Mouse (Mus musculus): Measurements from ENCODE around the gene Klhl18. TPM values are rescaled to one million over a fixed set of nuclear protein-coding genes. Genes with fewer than 3 reads are reported as not detected.
"Not testable (repeated sequence)": the region's sequence is repeated elsewhere in the genome, so short reads cannot be mapped to it uniquely, and the experiment has no call there.

The Klhl18 gene
- polyA plus RNA-seq, 1 experiment from 2014 or later: 16.0 TPM

DNA sequence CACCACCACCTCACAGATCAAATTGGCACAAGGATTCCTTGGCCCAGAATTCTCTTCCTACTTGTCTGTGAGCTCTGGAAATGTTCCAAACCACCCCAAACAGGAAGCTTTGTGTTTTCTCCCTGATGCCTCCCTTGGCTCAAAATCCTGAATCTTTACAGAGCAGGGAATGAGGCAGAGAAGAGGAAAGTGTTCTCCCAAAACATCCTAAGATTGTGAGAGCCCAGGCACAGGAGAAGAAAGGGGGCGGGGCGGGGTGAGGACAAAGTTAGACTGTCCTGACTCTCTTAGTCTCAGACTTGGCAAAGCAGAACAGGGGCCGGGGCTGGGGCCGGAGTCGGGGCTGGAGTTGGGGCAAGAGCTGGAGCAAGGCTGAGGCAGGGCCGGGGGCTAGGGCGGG is 63.6 kb downstream of the Klhl18 start:
- 83% methylated on average over 7 of the region's 7 CpGs for WGBS
- no peak overlapping the region for H3K9ac ChIP-seq (replicated peaks)
- ATAC-seq: no peak
- no peaks in the 10 kb centered on the region for H3K36me3 ChIP-seq
- H3K4me2 ChIP-seq (replicated peaks): no peak overlapping the region
- no peak overlapping the region for H3K27ac ChIP-seq
- no peaks in the 10 kb centered on the region for H3K27me3 ChIP-seq
- H3K9me3 ChIP-seq: no peaks in the 10 kb centered on the region
- H3K4me3 ChIP-seq (replicated peaks): no peak overlapping the region
- H3K4me1 ChIP-seq (replicated peaks): peaks cover 6% of the 10 kb centered on the region

GRCm38 (mm10) chr9:110410908-110411887 is 65.3 kb downstream of the Klhl18 start:
- no peak for ATAC-seq
- H3K4me2 ChIP-seq (replicated peaks): no peak overlapping the region
- 42% methylated on average over 6 of the region's 6 CpGs for WGBS

GRCm38 (mm10) chr9:110408099-110408773 is 68.3 kb downstream of the Klhl18 start, which contains the start of gene Ptpn23:
Gene Ptpn23, minus strand, starts transcription at chr9:110408213.
- no peaks in the 10 kb centered on the region for H3K27me3 ChIP-seq
- peak within 1 kb of the TSS; percentile 82 for H3K9ac ChIP-seq (replicated peaks)
- H3K4me1 ChIP-seq (replicated peaks): peaks cover 24% of the 10 kb centered on the region
- peak within 1 kb of the TSS; percentile 72 for H3K4me3 ChIP-seq (replicated peaks)
- ATAC-seq: peak; percentile 96
- no peaks in the 10 kb centered on the region for H3K9me3 ChIP-seq
- 0 out of 2 replicates have a peak, but pooled peaks cover 3% of the 10 kb centered on the region for H3K36me3 ChIP-seq
- H3K4me2 ChIP-seq (replicated peaks): peak within 1 kb of the TSS; percentile 78
- peak within 1 kb of the TSS; percentile 84 for H3K27ac ChIP-seq
- WGBS: under 1% methylated on average over 39 of the region's 39 CpGs

More at GRCm38 (mm10) chr9:110410908-110411887, 65.3 kb downstream of the Klhl18 start:
- H3K36me3 ChIP-seq: no peaks in the 10 kb centered on the region
- no peak overlapping the region for H3K27ac ChIP-seq
- H3K9ac ChIP-seq (replicated peaks): no peak overlapping the region
- no peaks in the 10 kb centered on the region for H3K9me3 ChIP-seq
- no peak overlapping the region for H3K4me3 ChIP-seq (replicated peaks)
- no peaks in the 10 kb centered on the region for H3K27me3 ChIP-seq
- H3K4me1 ChIP-seq (replicated peaks): peaks cover 16% of the 10 kb centered on the region

DNA sequence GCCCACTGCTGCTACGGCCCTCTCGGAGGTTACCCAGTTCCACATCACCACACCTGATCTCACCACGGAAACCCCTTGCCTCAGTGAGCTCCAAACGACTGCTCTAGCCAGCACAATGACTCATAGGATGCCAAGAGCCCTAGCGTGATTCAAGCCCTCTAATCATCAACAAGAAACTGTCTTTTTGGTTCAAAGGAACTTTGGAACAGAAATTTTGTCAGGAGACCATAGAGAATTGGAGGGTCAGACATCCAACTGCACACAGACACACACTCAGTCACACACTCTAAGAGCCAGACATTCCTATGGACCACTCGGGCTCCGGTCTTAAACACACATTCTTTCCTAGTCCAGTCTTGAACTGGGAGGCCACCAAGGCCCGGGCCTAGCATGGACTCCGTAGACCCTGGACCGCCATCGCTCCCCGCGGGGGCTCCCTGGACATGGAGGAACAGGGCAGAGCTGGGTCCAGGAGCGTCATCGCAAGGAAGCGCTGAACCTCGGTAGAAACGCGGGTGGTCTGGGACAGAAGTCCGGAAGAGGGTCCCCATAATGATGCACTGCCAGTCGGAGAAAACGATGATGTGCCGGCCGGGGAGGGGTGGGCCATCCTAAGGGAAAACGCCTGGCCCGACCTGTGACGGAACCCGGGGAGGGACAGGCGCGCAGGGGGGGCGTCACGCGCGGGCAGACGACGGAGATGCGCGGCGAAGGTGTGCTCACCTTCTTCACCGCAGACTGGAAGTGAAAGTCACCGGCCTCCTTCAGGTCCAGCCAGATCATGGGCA is 69.0 kb downstream of the Klhl18 start:
- H3K4me2 ChIP-seq (replicated peaks): peak overlapping the region; percentile 78
- peak overlapping the region; percentile 82 for H3K9ac ChIP-seq (replicated peaks)
- H3K4me3 ChIP-seq (replicated peaks): peak overlapping the region; percentile 72
- H3K27ac ChIP-seq: peak overlapping the region; percentile 84
- peak; percentile 78; the same call in 1 of the 2 replicates for ATAC-seq
- WGBS: 1% methylated on average over 41 of the region's 41 CpGs
- H3K36me3 ChIP-seq: 0 out of 2 replicates have a peak, but pooled peaks cover 3% of the 10 kb centered on the region
- H3K27me3 ChIP-seq: no peaks in the 10 kb centered on the region
- peaks cover 24% of the 10 kb centered on the region for H3K4me1 ChIP-seq (replicated peaks)
- no peaks in the 10 kb centered on the region for H3K9me3 ChIP-seq

- not testable (repeated sequence) for H3K4me3 ChIP-seq (replicated peaks); H3K9ac ChIP-seq (replicated peaks)
Measured at GRCm38 (mm10) chr9:110403240-110403639, 73.3 kb downstream of the Klhl18 start.

DNA sequence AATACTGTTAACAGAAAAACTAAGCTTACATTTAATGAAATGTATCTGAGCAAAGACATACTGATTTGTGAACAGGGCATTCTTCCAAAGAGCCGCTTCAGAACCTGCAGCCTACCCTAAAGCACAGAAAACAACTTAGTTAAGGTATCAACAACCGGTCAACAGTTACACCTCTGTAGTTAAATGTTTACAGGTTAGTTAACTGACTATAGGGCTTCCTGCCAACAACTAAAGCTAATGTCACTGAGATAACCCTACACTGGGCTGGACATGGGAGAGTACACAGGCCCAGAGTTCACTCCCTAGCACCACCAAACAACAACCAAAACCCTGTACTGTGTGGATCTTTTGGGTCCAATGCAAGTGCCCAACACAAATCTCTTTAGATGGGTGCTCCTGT is 73.8 kb downstream of the Klhl18 start:
- no peaks in the 10 kb centered on the region for H3K9me3 ChIP-seq
- H3K9ac ChIP-seq (replicated peaks): no peak overlapping the region
- no peak overlapping the region for H3K27ac ChIP-seq
- ATAC-seq: no peak
- peaks cover 18% of the 10 kb centered on the region for H3K4me1 ChIP-seq (replicated peaks)
- H3K4me2 ChIP-seq (replicated peaks): no peak overlapping the region
- no peak overlapping the region for H3K4me3 ChIP-seq (replicated peaks)
- WGBS: 97% methylated on average over 2 of the region's 2 CpGs
- H3K36me3 ChIP-seq: peaks cover 7% of the 10 kb centered on the region
- no peaks in the 10 kb centered on the region for H3K27me3 ChIP-seq

More at GRCm38 (mm10) chr9:110403240-110403639, 73.3 kb downstream of the Klhl18 start:
- WGBS: 91% methylated on average over 4 of the region's 4 CpGs
- H3K4me2 ChIP-seq (replicated peaks); H3K36me3 ChIP-seq; H3K27ac ChIP-seq; ATAC-seq; H3K27me3 ChIP-seq; H3K9me3 ChIP-seq: not testable (repeated sequence)
- peaks cover 18% of the 10 kb centered on the region for H3K4me1 ChIP-seq (replicated peaks)

GRCm38 (mm10) chr9:110400650-110401049 is 75.8 kb downstream of the Klhl18 start:
- H3K4me1 ChIP-seq (replicated peaks): peaks cover 3% of the 10 kb centered on the region; the same call in 1 of the 2 replicates
- ATAC-seq: no peak
- no peak overlapping the region for H3K4me2 ChIP-seq (replicated peaks)
- H3K27me3 ChIP-seq: no peaks in the 10 kb centered on the region
- H3K27ac ChIP-seq: no peak overlapping the region
- peaks cover 24% of the 10 kb centered on the region for H3K36me3 ChIP-seq
- H3K9ac ChIP-seq (replicated peaks): no peak overlapping the region
- WGBS: 91% methylated on average over 5 of the region's 5 CpGs
- no peak overlapping the region for H3K4me3 ChIP-seq (replicated peaks)
- no peaks in the 10 kb centered on the region for H3K9me3 ChIP-seq

DNA sequence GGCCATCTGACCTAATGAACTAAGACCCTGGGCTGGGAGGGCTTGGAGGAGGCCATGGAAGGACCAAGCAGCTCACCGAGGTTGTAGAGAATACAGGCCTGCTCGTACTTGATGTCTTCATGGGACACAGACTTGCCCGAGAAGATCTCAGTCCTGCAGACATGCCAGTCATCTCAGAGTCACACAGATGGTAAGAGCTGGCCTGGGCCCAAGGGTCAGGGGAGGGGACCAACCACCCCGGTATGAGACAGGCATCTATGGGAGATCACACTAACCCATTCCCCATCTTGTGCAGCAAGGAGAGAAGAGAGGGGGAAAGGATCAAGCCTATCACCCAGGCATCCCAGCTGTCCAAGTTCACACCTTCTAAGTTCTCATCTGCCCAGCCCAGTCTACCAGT is 83.2 kb downstream of the Klhl18 start:
- peaks cover 83% of the 10 kb centered on the region for H3K36me3 ChIP-seq
- H3K4me1 ChIP-seq (replicated peaks): no peaks in the 10 kb centered on the region
- no peaks in the 10 kb centered on the region for H3K27me3 ChIP-seq
- no peak overlapping the region for H3K27ac ChIP-seq
- no peak overlapping the region for H3K9ac ChIP-seq (replicated peaks)
- no peak overlapping the region for H3K4me2 ChIP-seq (replicated peaks)
- no peak for ATAC-seq
- 87% methylated on average over 4 of the region's 4 CpGs for WGBS
- no peak overlapping the region for H3K4me3 ChIP-seq (replicated peaks)
- no peaks in the 10 kb centered on the region for H3K9me3 ChIP-seq

DNA sequence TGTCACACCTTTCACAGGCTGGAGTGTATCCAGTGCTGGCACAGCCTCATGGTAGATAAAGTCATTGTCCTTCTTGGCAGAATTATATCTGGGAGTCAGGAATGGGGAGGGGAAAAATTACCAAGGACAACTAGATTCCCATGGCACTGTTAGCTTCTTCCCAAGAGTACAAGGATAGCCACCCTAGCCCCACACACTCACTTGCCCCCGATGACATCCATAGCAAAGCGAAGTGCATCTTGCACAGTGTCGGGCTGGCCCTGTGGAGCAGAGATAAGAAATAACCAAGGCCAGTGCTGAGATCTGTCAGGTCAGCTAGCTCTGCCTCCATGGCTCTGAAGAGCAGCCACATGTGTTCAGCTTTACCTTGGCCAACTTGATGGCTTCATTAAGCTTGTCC is 85.7 kb downstream of the Klhl18 start:
- WGBS: 94% methylated on average over 3 of the region's 3 CpGs
- Histone ChIP-seq H3K36me3 (peaks cover 92% of the 10 kb centered on the region), H3K4me1 (replicated peaks) (no peaks in the 10 kb centered on the region), H3K9ac (replicated peaks) (no peak overlapping the region), H3K27me3 (no peaks in the 10 kb centered on the region), H3K27ac (no peak overlapping the region), H3K9me3 (no peaks in the 10 kb centered on the region), H3K4me2 (replicated peaks) (no peak overlapping the region), H3K4me3 (replicated peaks) (no peak overlapping the region)
- ATAC-seq: no peak

GRCm38 (mm10) chr9:110388011-110388410 is 88.5 kb downstream of the Klhl18 start:
- Histone ChIP-seq H3K9ac (replicated peaks) (no peak overlapping the region), H3K4me2 (replicated peaks) (no peak overlapping the region), H3K4me1 (replicated peaks) (no peaks in the 10 kb centered on the region), H3K4me3 (replicated peaks) (no peak overlapping the region), H3K36me3 (peaks cover 99% of the 10 kb centered on the region), H3K27ac (no peak overlapping the region), H3K9me3 (no peaks in the 10 kb centered on the region), H3K27me3 (no peaks in the 10 kb centered on the region)
- 97% methylated on average over 7 of the region's 7 CpGs for WGBS
- no peak for ATAC-seq

DNA sequence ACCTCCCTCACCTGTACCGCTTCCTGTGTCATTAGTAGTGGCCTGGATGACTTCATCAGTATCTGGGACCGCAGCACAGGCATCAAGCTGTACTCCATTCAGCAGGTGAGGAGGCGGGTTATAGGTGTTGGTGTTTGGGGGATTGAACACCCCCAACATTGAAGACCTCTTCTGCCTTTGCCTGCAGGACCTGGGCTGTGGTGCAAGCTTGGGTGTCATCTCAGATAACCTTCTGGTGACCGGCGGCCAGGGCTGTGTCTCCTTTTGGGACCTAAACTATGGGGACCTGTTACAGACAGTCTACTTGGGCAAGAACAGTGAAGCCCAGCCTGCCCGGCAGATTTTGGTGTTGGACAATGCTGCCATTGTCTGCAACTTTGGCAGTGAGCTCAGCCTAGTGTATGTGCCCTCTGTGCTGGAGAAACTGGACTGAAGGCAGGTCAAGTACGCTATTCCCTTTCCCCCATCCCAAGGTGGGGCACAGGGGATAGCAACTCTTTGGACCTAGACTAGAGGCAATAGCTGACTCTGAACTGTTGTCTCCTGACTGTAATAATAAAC is 92.0 kb downstream of the Klhl18 start:
- Histone ChIP-seq H3K9me3 (no peaks in the 10 kb centered on the region), H3K27ac (no peak overlapping the region), H3K4me3 (replicated peaks) (no peak overlapping the region), H3K27me3 (no peaks in the 10 kb centered on the region), H3K9ac (replicated peaks) (no peak overlapping the region), H3K4me1 (replicated peaks) (no peaks in the 10 kb centered on the region), H3K36me3 (peaks cover 97% of the 10 kb centered on the region), H3K4me2 (replicated peaks) (no peak overlapping the region)
- no peak for ATAC-seq
- 91% methylated on average over 7 of the region's 7 CpGs for WGBS
